Mouse (Mus musculus) megakaryocyte, embryonic 14.5 days (primary cell): ENCODE measurements at regions not wholly inside any gene's neighbourhood (a gene's known extent, or its start where the extent isn't known, plus 50 kb on each side); places are given as distances from the start of the nearest gene placed in this dataset.

Experiments used
- FLI1 ChIP-seq: IDR thresholded peaks from 2 replicates; pipeline ENCODE4 v1.6.1; 2012; ENCODE audit warnings: low read length, inconsistent platforms, mixed read lengths
- GATA1 ChIP-seq: IDR thresholded peaks from 3 replicates; pipeline ENCODE4 v1.6.1; 2012; ENCODE audit warnings: mixed read lengths, low read length, inconsistent platforms, borderline replicate concordance

- no peak for TF ChIP-seq GATA1
- no peak for TF ChIP-seq FLI1
These were observed 158.6 kb upstream of the Cntnap4 start for GRCm38 (mm10) chr8:112411213-112411612.
